Mouse (Mus musculus): Measurements from ENCODE around the gene Mapk7.

Mapk7 gene

GRCm38 (mm10) chr11:61492749-61493401, 1.3 kb downstream of the Mapk7 start:
- DNase-seq (ENCODE audit: extremely low read depth, low read depth, low spot score), result no peak

- no peak for DNase-seq (ENCODE audit: extremely low read depth, low read depth, low spot score)
Observed at GRCm38 (mm10) chr11:61490944-61491520, 3.2 kb downstream of the Mapk7 start.

GRCm38 (mm10) chr11:61489874-61490273, 4.3 kb downstream of the Mapk7 start:
- DNase-seq (ENCODE audit: extremely low read depth, low read depth, low spot score), result no peak

- DNase-seq (ENCODE audit: extremely low read depth, low read depth, low spot score), result no peak
Observed at GRCm38 (mm10) chr11:61489085-61489484, 5.1 kb downstream of the Mapk7 start.

- DNase-seq (ENCODE audit: extremely low read depth, low read depth, low spot score), result no peak
Observed at GRCm38 (mm10) chr11:61487936-61488335, 6.3 kb downstream of the Mapk7 start.

- DNase-seq (ENCODE audit: extremely low read depth, low read depth, low spot score), result no peak
Observed at GRCm38 (mm10) chr11:61487401-61487800, 6.8 kb downstream of the Mapk7 start.

GRCm38 (mm10) chr11:61486458-61487219, 7.6 kb downstream of the Mapk7 start:
- DNase-seq (ENCODE audit: extremely low read depth, low read depth, low spot score), result no peak

- no peak for DNase-seq (ENCODE audit: extremely low read depth, low read depth, low spot score)
Observed at GRCm38 (mm10) chr11:61485541-61486457, 8.4 kb downstream of the Mapk7 start.

- DNase-seq (ENCODE audit: extremely low read depth, low read depth, low spot score), result no peak
Observed at GRCm38 (mm10) chr11:61484613-61485540, 9.3 kb downstream of the Mapk7 start, which contains the start of gene Mfap4. Gene Mfap4 (plus strand): TSS chr11:61485431.

- no peak for DNase-seq (ENCODE audit: extremely low read depth, low read depth, low spot score)
Observed at GRCm38 (mm10) chr11:61484256-61484612, 10.0 kb downstream of the Mapk7 start.

- no peak for DNase-seq (ENCODE audit: extremely low read depth, low read depth, low spot score)
Observed at GRCm38 (mm10) chr11:61483226-61483845, 10.9 kb downstream of the Mapk7 start.

GRCm38 (mm10) chr11:61481239-61482090, 12.7 kb downstream of the Mapk7 start:
- DNase-seq (ENCODE audit: extremely low read depth, low read depth, low spot score), result no peak

GRCm38 (mm10) chr11:61478788-61479187, 15.4 kb downstream of the Mapk7 start:
- no peak for DNase-seq (ENCODE audit: extremely low read depth, low read depth, low spot score)

GRCm38 (mm10) chr11:61477566-61478508, 16.4 kb downstream of the Mapk7 start:
- no peak for DNase-seq (ENCODE audit: extremely low read depth, low read depth, low spot score)

GRCm38 (mm10) chr11:61476786-61477382, 17.3 kb downstream of the Mapk7 start:
- DNase-seq (ENCODE audit: extremely low read depth, low read depth, low spot score), result peak; percentile 82

GRCm38 (mm10) chr11:61473630-61474029, 20.6 kb downstream of the Mapk7 start:
- DNase-seq (ENCODE audit: extremely low read depth, low read depth, low spot score), result no peak

GRCm38 (mm10) chr11:61470880-61471279, 23.3 kb downstream of the Mapk7 start:
- no peak for DNase-seq (ENCODE audit: extremely low read depth, low read depth, low spot score)
